Mouse (Mus musculus) B cell, adult 67 days (primary cell): ENCODE results near the gene Synpr. TPM values are rescaled to one million over a fixed set of nuclear protein-coding genes. Genes with fewer than 3 reads are reported as not detected.

Experiments used
- total RNA-seq, 2 experiments: library from RNA; stranded (reverse); gene quantifications; 4 replicates each; pipeline ENCODE4 v1.2.4; 2023

Synpr gene
- not detected for total RNA-seq

DNA sequence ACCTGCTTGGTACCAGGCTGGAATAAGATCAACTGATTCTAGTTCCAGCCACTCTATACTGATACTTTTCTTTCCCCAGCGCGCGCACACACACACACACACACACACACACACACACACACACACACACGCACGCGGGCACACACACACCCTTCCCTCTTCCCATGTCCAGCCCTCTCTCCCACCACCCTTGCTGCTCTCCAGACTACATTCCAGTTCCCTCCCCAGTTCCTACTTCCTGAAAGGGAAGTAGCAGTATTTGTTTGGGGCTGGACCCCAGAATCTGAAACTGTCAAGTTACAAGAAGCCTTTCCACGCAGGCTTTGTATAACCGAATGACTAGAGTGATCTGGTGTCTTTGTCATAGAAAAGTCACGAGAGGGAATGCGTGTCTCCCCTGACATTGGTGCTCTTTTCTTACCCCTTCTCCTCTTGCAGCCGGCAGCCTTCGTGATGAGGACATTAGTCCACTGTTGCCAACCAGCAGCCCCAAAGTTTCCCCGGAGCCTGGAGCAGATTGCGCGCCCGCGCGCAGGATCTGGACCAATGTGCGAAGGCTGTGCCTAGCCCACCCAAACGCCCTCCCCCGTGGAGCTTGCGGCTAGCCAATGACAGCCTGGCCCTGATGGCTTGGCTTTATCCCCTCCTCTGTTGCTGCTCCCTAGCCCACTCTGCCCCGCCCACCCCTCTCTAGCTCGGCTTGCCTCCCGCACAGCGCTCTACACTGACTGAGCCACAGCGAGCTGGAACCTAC lies at the start of gene Synpr:
Gene Synpr (plus strand): TSS at position 690 of the 754 bp plus-strand sequence.

